Mouse (Mus musculus): ENCODE data around the gene Fbln2.

Fbln2 gene

DNA sequence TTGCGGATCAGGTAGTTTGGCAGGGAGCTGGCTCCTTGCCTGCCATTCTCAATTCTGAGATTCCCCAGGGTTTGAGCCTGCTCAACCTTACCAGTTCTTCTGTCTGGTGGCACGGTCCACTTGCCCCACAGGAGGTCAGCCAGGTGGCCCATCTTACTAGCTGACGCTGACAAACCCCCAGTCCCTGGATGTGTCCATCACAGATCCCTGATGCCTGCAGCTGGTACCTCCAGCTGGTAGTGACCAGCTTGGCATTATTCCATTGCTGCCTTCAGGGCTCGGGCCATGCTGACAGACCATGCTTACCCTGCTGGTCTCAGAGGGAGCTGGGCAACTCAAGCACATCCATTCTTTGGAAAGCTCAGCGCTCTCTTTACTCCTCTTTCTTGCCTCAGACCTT is 18.7 kb downstream of the Fbln2 start:
- no peak for DNase-seq (ENCODE audit: low read depth)

DNA sequence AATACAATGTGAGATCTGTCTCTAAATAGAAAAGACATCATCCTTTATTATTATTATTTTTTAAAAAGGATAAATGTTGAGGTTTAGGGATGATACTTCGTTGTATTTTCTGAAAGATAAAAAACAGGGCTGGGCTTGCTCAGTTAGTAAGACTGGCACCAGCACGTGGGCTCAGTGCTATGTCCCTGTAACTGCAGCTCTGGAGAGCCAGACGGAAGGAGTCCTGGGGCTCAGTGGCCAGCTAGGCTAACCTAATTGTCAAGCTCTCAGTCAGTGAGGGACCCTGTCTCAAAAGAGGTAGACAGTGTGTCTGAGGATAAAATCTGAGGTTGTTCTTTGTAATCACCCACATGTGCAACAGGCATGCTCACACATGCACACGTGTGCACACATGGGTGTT is 19.3 kb downstream of the Fbln2 start:
- no peak for DNase-seq (ENCODE audit: low read depth)

DNA sequence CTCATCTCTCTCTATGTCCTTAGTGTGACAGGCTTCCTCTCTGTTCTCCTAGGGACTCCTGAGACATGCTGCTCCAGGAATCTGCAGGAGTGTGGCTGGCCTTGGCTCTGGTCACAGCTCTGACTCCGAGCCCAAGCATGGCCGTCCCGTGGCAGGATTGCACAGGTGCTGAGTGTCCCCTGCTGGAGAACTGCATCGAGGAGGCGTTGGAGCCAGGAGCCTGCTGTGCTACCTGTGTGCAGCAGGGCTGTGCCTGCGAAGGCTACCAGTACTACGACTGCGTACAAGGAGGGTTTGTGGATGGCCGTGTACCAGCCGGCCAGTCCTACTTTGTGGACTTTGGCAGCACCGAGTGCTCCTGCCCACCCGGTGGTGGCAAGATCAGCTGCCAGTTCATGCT is 20.8 kb downstream of the Fbln2 start:
- no peak for DNase-seq (ENCODE audit: low read depth)

DNA sequence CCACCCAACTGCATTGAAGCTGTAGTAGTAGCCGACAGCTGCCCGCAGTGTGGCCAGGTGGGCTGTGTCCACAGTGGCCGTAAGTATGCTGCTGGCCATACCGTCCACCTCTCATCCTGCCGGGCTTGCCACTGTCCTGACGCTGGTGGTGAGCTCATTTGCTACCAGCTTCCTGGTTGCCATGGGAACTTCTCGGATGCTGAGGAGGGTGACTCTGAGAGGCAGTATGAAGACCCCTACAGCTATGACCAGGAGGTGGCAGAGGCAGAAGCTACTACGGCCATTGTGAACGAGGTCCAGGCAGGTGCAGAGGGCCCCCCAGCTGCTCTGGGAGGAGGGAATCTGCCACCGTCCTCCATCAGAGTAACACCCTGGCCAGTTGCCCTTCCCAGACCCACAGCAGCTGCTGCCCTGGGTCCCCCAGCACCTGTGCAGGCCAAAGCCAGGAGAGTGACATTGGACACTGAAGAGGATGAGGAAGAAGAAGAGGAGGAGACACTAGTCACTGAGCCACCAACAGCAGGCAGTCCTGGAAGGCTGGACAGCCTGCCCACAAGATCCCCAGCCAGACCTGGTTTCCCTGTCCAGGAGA is 21.3 kb downstream of the Fbln2 start:
- no peak for DNase-seq (ENCODE audit: low read depth)

DNA sequence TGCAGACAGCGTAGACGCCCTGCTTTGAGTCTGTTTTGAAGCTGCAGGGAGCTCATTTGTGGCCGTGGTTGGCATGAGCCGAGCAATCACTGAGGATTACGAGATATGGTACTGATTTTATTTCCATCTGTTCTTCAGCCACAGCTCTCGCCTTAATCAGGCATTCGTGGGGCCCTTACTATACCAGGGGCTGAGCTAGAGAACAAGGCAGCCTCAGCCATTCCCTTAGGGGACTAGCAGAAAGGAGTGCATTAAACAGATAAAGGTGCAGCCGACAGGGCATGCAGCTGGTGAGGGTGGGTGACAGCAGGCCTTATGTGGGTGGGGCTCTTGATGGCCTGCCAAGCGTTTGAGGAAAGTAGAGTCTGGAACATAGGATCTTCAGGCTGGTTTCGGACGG is 23.8 kb downstream of the Fbln2 start:
- no peak for DNase-seq (ENCODE audit: low read depth)

GRCm38 (mm10) chr6:91236429-91236828 is 24.2 kb downstream of the Fbln2 start:
- no peak for DNase-seq (ENCODE audit: low read depth)

DNA sequence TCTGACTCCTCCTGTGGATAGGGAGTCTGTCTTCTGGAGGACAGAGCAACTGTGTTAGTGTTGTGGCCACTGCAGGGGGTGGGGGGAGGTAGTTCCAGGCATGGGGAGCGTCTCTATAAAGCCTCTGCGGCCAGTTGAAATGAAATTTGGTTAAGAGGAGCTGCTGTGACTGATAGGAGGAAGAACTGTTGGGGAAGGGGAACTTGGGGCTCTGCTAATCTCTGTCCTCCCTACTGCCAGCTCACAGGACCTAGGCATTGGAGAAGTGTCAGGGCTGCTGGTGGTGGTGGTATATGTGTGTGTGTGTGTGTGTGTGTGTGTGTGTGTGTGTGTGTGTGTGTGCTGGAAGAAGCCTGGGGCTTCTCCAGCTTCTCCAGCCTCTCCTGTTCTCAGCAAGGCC is 25.0 kb downstream of the Fbln2 start:
- DNase-seq (ENCODE audit: low read depth): no peak

GRCm38 (mm10) chr6:91240537-91240936 is 28.3 kb downstream of the Fbln2 start:
- DNase-seq (ENCODE audit: low read depth): no peak

DNA sequence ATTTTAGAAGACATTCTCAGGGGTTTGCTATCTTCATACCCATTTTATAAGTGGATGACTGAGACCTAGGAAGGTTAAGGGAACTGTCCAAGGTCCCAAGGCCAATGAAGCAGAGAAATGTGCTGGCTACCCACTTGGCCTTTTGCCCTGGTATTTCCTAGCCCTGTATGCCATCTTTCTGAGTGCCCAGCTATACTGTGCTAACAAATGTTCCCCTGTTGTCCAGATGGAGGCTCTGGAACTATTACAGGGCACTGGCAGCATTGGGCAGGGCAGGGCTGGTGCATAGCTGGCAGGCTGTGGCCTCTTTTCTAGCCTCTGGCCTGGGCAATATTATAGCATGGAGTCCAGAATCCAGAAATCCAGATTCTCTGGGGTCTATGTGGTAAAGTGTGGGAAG is 28.7 kb downstream of the Fbln2 start:
- DNase-seq (ENCODE audit: low read depth): no peak

GRCm38 (mm10) chr6:91243395-91243794 is 31.1 kb downstream of the Fbln2 start:
- DNase-seq (ENCODE audit: low read depth): no peak

- no peak for DNase-seq (ENCODE audit: low read depth)
Observed at GRCm38 (mm10) chr6:91244331-91244730, 32.1 kb downstream of the Fbln2 start.

DNA sequence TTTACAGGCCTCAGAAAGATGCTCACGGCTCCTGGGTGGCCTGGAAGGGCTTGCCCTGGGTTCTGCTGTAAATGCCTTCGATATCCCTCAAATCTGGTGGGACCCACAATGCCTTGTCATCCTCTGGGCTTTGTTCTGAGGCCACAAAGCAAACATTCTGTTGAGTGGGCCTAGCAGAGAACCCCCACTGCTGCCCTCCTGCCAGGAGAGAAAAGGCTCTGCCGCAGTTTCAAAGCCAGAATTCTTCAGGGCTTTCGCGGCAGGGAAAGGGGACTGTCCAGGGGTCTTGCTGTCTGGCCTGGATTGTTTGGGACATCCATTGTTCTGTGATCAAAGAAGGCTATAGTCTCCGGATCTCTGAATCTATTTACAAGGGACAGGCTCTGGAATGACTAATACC is 33.1 kb downstream of the Fbln2 start:
- DNase-seq (ENCODE audit: low read depth): no peak

GRCm38 (mm10) chr6:91247343-91247742 is 35.1 kb downstream of the Fbln2 start:
- no peak for DNase-seq (ENCODE audit: low read depth)

GRCm38 (mm10) chr6:91248627-91249026 is 36.4 kb downstream of the Fbln2 start:
- DNase-seq (ENCODE audit: low read depth): no peak

GRCm38 (mm10) chr6:91249797-91250196 is 37.5 kb downstream of the Fbln2 start:
- DNase-seq (ENCODE audit: low read depth): no peak

DNA sequence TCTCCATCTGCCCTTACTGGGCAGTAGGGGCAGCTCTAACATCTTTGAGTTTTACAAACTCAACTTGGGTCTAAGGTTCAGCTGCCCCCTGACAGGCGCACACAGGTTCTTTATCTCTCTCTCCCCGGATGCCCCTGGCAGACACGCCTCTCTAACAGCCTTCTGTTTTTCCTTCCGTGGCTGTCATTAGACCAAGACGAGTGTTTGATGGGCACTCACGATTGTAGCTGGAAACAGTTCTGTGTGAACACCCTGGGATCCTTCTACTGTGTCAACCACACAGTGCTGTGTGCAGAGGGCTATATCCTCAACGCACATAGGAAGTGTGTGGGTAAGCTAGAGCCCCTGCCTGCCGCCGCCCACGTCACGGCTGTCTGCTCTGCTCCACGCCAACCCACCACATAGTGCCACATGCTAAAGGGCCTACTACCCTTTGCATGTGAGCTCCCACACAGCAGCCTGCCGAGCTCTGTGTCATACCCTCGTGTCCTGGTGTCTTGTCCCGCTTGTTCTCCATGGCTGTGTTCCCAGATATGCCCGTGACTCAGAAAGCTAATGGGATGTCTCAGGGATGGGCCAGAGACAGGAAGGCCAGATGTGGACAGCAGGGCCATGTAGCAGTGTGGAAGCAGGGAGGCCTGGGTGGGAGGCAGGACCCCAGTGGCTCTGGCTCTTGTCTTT is 47.3 kb downstream of the Fbln2 start:
- no peak for DNase-seq (ENCODE audit: low read depth)

DNA sequence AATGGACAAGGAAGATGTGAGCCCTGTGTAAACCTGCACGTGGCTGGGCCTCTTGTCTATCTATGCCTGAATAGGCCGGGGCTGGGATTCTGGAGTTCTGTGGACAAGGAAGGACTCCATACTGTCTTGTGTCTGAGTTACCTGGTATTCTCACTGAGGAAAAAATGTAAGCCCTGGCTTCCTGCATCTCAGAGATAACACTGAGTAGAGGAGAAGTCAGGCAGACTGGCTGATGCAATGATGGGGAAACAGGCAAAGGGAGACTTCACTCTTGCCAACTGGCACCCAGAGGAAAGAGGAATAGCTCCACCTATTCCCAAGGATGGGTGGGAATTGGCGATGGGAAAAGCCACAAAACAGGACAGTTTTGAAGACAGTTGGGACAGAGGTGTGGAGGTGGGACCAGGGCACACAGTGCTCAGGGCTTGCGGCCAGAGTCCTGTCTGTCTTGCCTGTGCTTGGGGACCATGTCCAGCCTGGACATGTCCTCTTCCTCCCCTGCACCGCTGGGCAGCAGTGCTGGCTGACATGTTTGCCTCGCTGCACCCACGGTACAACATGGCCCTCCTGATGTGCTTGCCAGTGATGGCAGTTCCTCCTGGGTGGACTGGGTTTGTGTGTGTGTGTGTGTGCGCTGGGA is 48.2 kb downstream of the Fbln2 start:
- no peak for DNase-seq (ENCODE audit: low read depth)

DNA sequence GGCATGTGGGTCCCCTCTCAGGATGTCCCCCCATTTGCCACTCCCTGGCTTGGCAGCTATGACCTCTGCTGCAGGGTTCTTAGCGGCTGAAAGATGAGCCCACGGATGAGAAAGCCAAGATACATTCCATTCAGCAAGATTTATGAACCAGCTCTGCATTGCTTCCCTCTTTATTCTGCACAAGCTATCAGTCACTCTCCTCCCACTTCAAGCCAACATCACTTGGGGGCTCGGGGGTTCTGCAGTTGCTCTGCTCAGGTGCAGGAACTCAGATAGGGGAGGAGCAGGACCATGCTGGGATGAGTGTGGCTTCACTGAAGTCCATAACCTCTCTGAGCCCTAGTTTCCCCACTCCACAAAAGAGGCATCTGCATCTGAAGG is 48.7 kb downstream of the Fbln2 start:
- DNase-seq (ENCODE audit: low read depth): no peak

DNA sequence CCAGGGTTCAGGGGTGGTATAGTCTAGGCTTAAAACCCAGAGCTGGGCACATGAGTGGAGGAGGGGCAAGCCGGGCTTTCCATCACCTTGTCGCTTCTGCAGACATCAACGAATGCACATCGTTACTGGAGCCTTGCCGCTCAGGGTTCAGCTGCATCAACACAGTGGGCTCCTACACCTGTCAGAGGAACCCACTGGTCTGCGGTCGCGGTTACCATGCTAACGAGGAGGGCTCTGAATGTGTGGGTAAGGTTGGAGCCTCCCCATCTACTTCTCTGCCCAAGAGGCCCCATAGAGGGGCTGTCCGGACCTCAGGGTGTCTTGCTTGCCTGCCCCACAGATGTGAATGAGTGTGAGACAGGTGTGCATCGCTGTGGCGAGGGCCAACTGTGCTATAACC is 53.4 kb downstream of the Fbln2 start:
- no peak for DNase-seq (ENCODE audit: low read depth)

DNA sequence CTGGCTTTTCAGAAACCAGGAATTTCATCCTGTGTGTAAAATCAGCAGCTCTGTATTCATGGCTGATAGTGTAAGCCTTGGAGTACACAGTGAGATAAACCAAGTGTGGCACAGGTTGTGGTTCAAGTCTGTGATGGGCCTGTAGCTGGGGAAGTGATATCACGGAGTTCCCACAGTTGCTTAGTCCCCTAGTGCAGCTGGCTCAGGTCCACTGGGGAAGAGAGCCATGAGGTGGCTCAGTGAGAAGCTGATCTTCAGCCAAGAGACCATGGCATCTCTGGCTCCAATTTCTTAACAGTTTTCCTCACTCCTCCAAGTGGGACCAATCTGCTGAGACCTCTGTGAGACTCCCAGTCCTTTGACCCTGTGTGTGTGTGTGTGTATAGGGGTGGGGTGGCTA is 54.4 kb downstream of the Fbln2 start:
- DNase-seq (ENCODE audit: low read depth): no peak

DNA sequence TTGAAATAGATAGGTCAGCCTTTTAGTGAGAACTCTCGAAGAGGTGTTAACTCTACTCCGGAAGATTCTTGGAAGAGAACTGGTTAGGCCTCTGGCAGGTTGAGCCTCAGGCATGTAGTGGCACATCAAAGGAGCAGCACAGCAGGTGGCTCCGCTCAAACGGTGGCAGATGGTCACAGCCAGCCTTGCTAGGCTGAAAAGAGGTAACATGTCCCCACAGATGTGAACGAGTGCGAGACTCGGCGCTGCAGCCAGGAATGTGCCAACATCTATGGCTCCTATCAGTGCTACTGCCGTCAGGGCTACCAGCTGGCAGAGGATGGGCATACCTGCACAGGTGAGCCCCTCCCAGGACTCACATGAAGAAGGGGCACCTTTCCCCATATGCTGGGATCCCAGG is 56.1 kb downstream of the Fbln2 start:
- DNase-seq (ENCODE audit: low read depth): no peak

DNA sequence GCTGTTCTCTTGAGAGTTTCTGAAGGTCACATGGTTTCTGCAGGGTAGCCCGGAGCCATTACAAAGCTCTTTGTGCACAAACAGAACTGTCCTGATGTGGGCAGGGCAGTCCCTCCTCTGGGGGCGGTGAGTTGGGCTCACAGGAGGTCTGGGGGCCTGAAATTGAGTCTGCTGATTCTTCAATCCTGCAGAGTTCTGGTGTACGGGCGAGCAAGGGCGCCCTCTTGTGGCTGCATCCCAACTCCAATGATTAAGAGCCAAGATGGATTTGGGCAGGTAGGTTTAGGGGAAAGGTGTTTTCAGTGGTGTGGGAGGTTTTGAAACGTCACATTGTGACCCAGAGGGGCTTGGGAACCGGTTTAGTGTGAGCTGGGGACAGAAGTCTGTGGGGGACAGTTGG is 65.3 kb downstream of the Fbln2 start:
- DNase-seq (ENCODE audit: low read depth): peak; percentile 35

GRCm38 (mm10) chr6:91278302-91278701 is 66.0 kb downstream of the Fbln2 start:
- no peak for DNase-seq (ENCODE audit: low read depth)

- no peak for DNase-seq (ENCODE audit: low read depth)
Observed at GRCm38 (mm10) chr6:91279477-91279876, 67.2 kb downstream of the Fbln2 start.

Measured in c-Kit-positive CD71-negative TER-119-negative erythroid progenitor cells, embryonic 14.5 days (primary cell).